Mouse (Mus musculus): Measurements from ENCODE around the gene Gata5. TPM values are rescaled to one million over a fixed set of nuclear protein-coding genes. Genes with fewer than 3 reads are reported as not detected.

Gata5 gene
- polyA plus RNA-seq, 1 experiment from 2014 or later: not detected

DNA sequence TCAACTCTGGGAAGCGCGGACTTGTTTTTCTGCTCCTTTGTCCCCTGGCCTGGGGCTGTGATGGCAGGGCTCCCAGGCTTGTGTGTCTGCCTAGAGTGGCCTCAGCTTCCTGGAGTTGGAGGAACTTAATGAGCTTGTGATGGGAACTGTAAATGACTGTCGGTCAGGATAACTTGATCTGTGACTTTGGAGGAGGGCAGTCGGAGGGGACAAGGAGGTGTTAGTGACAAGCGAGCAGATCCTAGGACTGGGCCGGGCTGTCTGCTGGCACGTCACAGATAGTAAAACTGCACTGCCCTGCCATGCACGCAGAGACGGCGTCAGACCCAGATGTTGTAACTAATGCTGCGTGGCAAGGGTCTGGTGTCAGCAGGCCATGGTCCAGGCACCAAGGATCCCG is 31.0 kb downstream of the Gata5 start:
- Histone ChIP-seq H3K9ac (replicated peaks; ENCODE audit: low read depth, low read length) (no peak overlapping the region), H3K4me2 (ENCODE audit: low read depth, low read length) (no peak overlapping the region), H3K36me3 (ENCODE audit: control insufficient read depth, insufficient read depth, low read length) (no peaks in the 10 kb centered on the region), H3K27me3 (ENCODE audit: control insufficient read depth, insufficient read depth, low read length) (no peaks in the 10 kb centered on the region), H3K4me1 (ENCODE audit: control insufficient read depth, insufficient read depth, low read length) (no peaks in the 10 kb centered on the region), H3K9me3 (ENCODE audit: control insufficient read depth, low read length) (no peaks in the 10 kb centered on the region), H3K4me3 (ENCODE audit: low read depth, low read length) (no peak overlapping the region), H3K27ac (ENCODE audit: low read depth, low read length) (no peak overlapping the region)
- no peak for ATAC-seq (ENCODE audit: low read depth)
- 91% methylated on average over 12 of the region's 12 CpGs for WGBS

- Histone ChIP-seq H3K9ac (replicated peaks; ENCODE audit: low read depth, low read length) (no peak overlapping the region), H3K4me1 (ENCODE audit: control insufficient read depth, insufficient read depth, low read length) (no peaks in the 10 kb centered on the region), H3K27me3 (ENCODE audit: control insufficient read depth, insufficient read depth, low read length) (no peaks in the 10 kb centered on the region), H3K36me3 (ENCODE audit: control insufficient read depth, insufficient read depth, low read length) (no peaks in the 10 kb centered on the region), H3K4me2 (ENCODE audit: low read depth, low read length) (no peak overlapping the region), H3K9me3 (ENCODE audit: control insufficient read depth, low read length) (no peaks in the 10 kb centered on the region), H3K27ac (ENCODE audit: low read depth, low read length) (no peak overlapping the region), H3K4me3 (ENCODE audit: low read depth, low read length) (no peak overlapping the region)
- ATAC-seq (ENCODE audit: low read depth): no peak
- 78% methylated on average over 4 of the region's 4 CpGs for WGBS
Observed at GRCm38 (mm10) chr2:180302201-180302600, 32.3 kb downstream of the Gata5 start.

DNA sequence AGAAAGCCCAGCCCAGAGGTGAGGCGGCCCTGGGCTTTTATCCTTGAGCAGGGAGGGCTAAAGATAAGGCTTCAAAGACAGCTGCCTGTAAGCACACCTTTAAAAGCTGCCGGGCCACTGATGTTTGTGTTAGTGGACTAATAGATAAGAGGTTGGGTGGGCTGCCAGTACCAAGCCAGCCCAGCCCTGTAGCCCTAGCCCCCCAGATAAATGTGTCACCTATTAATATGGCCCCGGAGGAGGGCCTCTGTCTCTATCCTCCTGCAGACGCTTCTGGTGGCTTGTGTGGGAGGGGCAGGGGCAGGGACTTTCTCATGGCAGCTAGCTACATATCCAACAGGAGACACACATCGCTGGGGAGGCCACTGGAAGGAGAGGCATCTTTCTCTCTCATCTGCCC is 33.7 kb downstream of the Gata5 start:
- Histone ChIP-seq H3K4me2 (ENCODE audit: low read depth, low read length) (no peak overlapping the region), H3K27me3 (ENCODE audit: control insufficient read depth, insufficient read depth, low read length) (no peaks in the 10 kb centered on the region), H3K4me3 (ENCODE audit: low read depth, low read length) (no peak overlapping the region), H3K4me1 (ENCODE audit: control insufficient read depth, insufficient read depth, low read length) (no peaks in the 10 kb centered on the region), H3K9me3 (ENCODE audit: control insufficient read depth, low read length) (no peaks in the 10 kb centered on the region), H3K9ac (replicated peaks; ENCODE audit: low read depth, low read length) (no peak overlapping the region), H3K27ac (ENCODE audit: low read depth, low read length) (no peak overlapping the region), H3K36me3 (ENCODE audit: control insufficient read depth, insufficient read depth, low read length) (no peaks in the 10 kb centered on the region)
- no peak for ATAC-seq (ENCODE audit: low read depth)
- 58% methylated on average over 5 of the region's 5 CpGs for WGBS

DNA sequence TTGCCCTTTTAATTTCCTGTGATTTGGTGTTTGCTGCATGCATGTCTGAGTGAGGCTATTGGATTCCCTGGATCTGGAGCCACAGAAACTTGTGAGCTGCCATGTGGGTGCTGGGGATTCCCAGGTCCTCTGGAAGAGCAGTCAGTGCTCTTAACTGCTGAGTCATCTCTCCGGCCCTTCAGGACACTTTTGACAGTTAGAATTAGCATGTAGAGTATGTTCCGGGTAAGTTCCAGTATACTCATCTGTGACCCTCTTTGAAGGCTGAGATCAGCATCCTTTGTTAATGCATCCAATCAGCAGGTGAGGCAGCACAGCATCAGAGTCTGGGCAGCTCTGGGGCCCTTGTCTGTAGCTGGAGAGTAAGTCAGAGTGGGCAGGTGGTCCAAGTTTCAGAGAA is 34.2 kb downstream of the Gata5 start:
- H3K4me2 ChIP-seq (ENCODE audit: low read depth, low read length): no peak overlapping the region
- no peak overlapping the region for H3K27ac ChIP-seq (ENCODE audit: low read depth, low read length)
- H3K36me3 ChIP-seq (ENCODE audit: control insufficient read depth, insufficient read depth, low read length): no peaks in the 10 kb centered on the region
- 88% methylated on average over 2 of the region's 2 CpGs for WGBS
- no peak for ATAC-seq (ENCODE audit: low read depth)
- no peak overlapping the region for H3K9ac ChIP-seq (replicated peaks; ENCODE audit: low read depth, low read length)
- H3K4me3 ChIP-seq (ENCODE audit: low read depth, low read length): no peak overlapping the region
- no peaks in the 10 kb centered on the region for H3K9me3 ChIP-seq (ENCODE audit: control insufficient read depth, low read length)
- no peaks in the 10 kb centered on the region for H3K27me3 ChIP-seq (ENCODE audit: control insufficient read depth, insufficient read depth, low read length)
- H3K4me1 ChIP-seq (ENCODE audit: control insufficient read depth, insufficient read depth, low read length): no peaks in the 10 kb centered on the region

DNA sequence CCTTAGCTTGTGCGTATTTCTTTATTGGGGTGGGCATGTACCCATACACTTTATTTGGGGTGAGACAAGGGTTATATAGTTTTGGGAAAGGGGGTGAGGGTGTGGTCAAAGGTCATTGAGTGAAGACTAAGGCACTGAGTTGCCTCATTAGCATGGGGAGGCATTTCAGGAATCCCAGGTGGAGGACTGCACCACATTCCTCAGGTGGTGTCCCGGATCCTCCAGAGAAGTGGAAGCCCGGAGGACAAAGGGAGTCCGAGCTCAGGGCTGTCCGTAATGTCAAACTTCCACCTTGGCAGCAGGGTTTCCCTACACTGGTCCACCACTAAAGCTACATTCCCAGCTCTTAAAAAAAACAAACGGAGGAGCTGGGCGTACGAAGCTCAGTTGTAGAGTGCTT is 41.6 kb downstream of the Gata5 start:
- Histone ChIP-seq H3K9ac (replicated peaks; ENCODE audit: low read depth, low read length) (no peak overlapping the region), H3K4me3 (ENCODE audit: low read depth, low read length) (no peak overlapping the region), H3K27me3 (ENCODE audit: control insufficient read depth, insufficient read depth, low read length) (no peaks in the 10 kb centered on the region), H3K9me3 (ENCODE audit: control insufficient read depth, low read length) (no peaks in the 10 kb centered on the region), H3K4me2 (ENCODE audit: low read depth, low read length) (no peak overlapping the region), H3K36me3 (ENCODE audit: control insufficient read depth, insufficient read depth, low read length) (no peaks in the 10 kb centered on the region), H3K27ac (ENCODE audit: low read depth, low read length) (no peak overlapping the region), H3K4me1 (ENCODE audit: control insufficient read depth, insufficient read depth, low read length) (no peaks in the 10 kb centered on the region)
- ATAC-seq (ENCODE audit: low read depth): no peak
- 75% methylated on average over 8 of the region's 8 CpGs for WGBS

DNA sequence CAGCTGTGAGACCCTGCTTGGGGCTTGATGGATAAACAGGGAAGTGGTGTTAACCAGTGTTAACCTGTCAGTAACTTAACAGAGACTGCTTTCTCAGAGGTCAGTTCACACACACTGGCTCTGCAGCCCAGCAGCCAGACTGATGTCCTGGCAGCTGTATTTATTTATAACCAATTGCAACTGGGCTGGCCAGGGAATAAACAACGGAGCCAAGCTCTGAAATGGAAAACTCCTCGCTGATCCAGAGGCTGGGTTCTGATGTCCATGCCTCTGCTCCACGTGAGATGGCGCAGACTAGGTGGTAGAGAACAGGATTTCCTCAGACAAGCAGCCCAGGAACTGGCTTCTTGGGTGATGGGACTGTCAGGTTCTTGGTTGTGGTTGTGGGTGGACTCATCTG is 42.5 kb downstream of the Gata5 start:
- WGBS: 80% methylated on average over 4 of the region's 4 CpGs
- H3K27ac ChIP-seq (ENCODE audit: low read depth, low read length): no peak overlapping the region
- H3K9ac ChIP-seq (replicated peaks; ENCODE audit: low read depth, low read length): no peak overlapping the region
- H3K4me3 ChIP-seq (ENCODE audit: low read depth, low read length): no peak overlapping the region
- no peaks in the 10 kb centered on the region for H3K9me3 ChIP-seq (ENCODE audit: control insufficient read depth, low read length)
- no peak overlapping the region for H3K4me2 ChIP-seq (ENCODE audit: low read depth, low read length)
- H3K4me1 ChIP-seq (ENCODE audit: control insufficient read depth, insufficient read depth, low read length): no peaks in the 10 kb centered on the region
- no peaks in the 10 kb centered on the region for H3K27me3 ChIP-seq (ENCODE audit: control insufficient read depth, insufficient read depth, low read length)
- no peaks in the 10 kb centered on the region for H3K36me3 ChIP-seq (ENCODE audit: control insufficient read depth, insufficient read depth, low read length)
- ATAC-seq (ENCODE audit: low read depth): no peak

DNA sequence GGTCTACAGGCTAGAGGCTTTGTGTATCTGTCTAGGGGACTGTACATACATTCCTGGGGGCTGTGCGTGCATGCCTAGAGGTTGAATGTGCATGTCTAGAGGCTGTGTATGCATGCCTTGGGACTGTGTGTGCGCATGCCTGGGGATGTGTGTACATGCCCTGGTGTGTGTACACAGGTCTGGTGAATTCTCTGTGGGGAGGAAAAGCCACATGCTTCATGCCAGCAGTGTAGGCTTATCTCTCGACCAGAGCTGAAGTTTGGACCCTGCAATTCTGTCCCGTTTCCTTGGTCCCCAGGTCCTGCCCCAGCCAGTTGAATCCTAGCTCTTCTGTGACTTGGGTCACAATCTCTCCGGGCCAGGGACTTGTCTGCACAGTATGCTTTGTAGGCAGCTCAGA is 42.9 kb downstream of the Gata5 start:
- 85% methylated on average over 5 of the region's 5 CpGs for WGBS
- Histone ChIP-seq H3K9ac (replicated peaks; ENCODE audit: low read depth, low read length) (no peak overlapping the region), H3K9me3 (ENCODE audit: control insufficient read depth, low read length) (no peaks in the 10 kb centered on the region), H3K4me3 (ENCODE audit: low read depth, low read length) (no peak overlapping the region), H3K27me3 (ENCODE audit: control insufficient read depth, insufficient read depth, low read length) (no peaks in the 10 kb centered on the region), H3K4me1 (ENCODE audit: control insufficient read depth, insufficient read depth, low read length) (no peaks in the 10 kb centered on the region), H3K4me2 (ENCODE audit: low read depth, low read length) (no peak overlapping the region), H3K27ac (ENCODE audit: low read depth, low read length) (no peak overlapping the region), H3K36me3 (ENCODE audit: control insufficient read depth, insufficient read depth, low read length) (no peaks in the 10 kb centered on the region)
- ATAC-seq (ENCODE audit: low read depth): no peak

DNA sequence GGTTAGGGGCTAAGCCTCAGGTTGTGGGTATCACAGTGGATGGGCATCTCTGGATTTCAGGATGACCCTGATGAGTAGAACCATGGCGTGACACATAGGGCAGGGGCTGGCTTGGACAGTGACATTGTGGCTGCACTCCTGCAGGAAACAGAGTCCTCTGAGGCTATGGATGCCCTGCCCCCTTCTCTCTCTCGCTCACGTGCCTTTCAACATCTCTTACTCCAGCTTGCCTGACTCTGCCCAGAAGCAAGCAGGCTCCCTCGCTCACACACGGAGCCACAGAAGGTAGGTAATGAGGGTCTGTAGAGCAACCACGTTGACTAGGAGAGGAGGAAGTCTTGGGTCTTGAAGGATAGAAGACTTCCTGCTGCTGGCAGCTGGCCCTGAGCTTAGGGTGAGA is 44.0 kb downstream of the Gata5 start:
- Histone ChIP-seq H3K36me3 (ENCODE audit: control insufficient read depth, insufficient read depth, low read length) (no peaks in the 10 kb centered on the region), H3K4me3 (ENCODE audit: low read depth, low read length) (no peak overlapping the region), H3K4me2 (ENCODE audit: low read depth, low read length) (no peak overlapping the region), H3K27ac (ENCODE audit: low read depth, low read length) (no peak overlapping the region), H3K27me3 (ENCODE audit: control insufficient read depth, insufficient read depth, low read length) (no peaks in the 10 kb centered on the region), H3K9me3 (ENCODE audit: control insufficient read depth, low read length) (no peaks in the 10 kb centered on the region), H3K4me1 (ENCODE audit: control insufficient read depth, insufficient read depth, low read length) (no peaks in the 10 kb centered on the region), H3K9ac (replicated peaks; ENCODE audit: low read depth, low read length) (no peak overlapping the region)
- ATAC-seq (ENCODE audit: low read depth): no peak
- WGBS: 71% methylated on average over 6 of the region's 6 CpGs

DNA sequence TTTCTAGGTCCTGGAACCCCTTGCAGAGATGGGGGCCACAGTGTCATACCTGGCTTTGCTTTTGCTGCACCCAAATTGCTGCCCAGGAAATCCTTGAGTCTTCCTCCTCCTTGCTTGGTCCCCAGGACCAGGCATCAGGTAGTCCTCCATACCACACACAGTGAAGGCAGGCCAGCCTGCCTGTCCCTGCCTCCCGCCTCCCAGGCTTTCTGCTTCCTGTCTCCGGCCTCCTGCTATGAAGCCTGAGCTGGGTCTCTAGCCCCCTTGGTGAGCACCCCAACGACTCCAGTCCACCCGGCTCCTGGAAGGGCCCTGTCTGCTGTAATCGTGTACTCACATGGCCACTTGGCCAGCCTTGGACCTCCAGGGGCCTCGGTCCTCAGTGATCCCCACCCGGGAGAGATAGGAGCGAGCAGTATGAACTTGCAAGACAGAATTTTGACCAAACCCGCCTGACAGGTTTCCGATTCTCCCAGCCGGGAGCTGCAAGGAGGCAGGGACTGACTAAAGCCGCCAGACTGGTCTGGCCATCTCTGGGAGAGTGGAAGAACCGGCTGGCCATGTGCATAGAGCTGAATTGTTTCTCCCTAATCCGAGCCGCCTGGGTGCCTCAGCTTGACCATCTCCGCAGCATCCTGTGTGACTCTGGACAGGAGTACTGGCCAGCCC is 44.9 kb downstream of the Gata5 start, which contains the start of gene Rbbp8nl:
Gene Rbbp8nl, minus strand, starts transcription at position 440 of the 669 bp plus-strand sequence.
- Histone ChIP-seq H3K4me2 (ENCODE audit: low read depth, low read length) (no peak within 1 kb of the TSS), H3K4me3 (ENCODE audit: low read depth, low read length) (no peak within 1 kb of the TSS), H3K9ac (replicated peaks; ENCODE audit: low read depth, low read length) (no peak within 1 kb of the TSS), H3K4me1 (ENCODE audit: control insufficient read depth, insufficient read depth, low read length) (no peaks in the 10 kb centered on the region), H3K36me3 (ENCODE audit: control insufficient read depth, insufficient read depth, low read length) (no peaks in the 10 kb centered on the region), H3K27ac (ENCODE audit: low read depth, low read length) (no peak within 1 kb of the TSS), H3K9me3 (ENCODE audit: control insufficient read depth, low read length) (no peaks in the 10 kb centered on the region), H3K27me3 (ENCODE audit: control insufficient read depth, insufficient read depth, low read length) (no peaks in the 10 kb centered on the region)
- WGBS: 53% methylated on average over 16 of the region's 16 CpGs
- ATAC-seq (ENCODE audit: low read depth): no peak

Measured in neural tube, embryonic 14.5 days (tissue).